Mouse (Mus musculus) spleen, adult 2 months (tissue): ENCODE data around the gene Tpk1. TPM values are rescaled to one million over a fixed set of nuclear protein-coding genes. Genes with fewer than 3 reads are reported as not detected.

ENCODE experiments used
- DNase-seq, 2 experiments: peaks; one replicate each; pipeline versions ENCODE4 v3.0.0 to v3.0.0-alpha.2; 2012 to 2021; ENCODE audit warnings: low spot score in 2 of 2, low read depth in 1 of 2
- H3K27ac ChIP-seq: fragments of 200-500 bp; 2 replicates; pipeline ENCODE4 v1.5.1; 2012; ENCODE audit warnings: low read length, inconsistent platforms; ENCODE audit not compliant: insufficient read depth
- H3K27me3 ChIP-seq: fragments of 200-500 bp; 2 replicates; pipeline ENCODE4 v1.6.1; 2012; ENCODE audit warnings: mild to moderate bottlenecking, moderate library complexity, low read length, inconsistent platforms; ENCODE audit not compliant: control insufficient read depth, insufficient read depth
- H3K36me3 ChIP-seq: fragments of 200-500 bp; 2 replicates; pipeline ENCODE4 v1.6.1; 2012; ENCODE audit warnings: mild to moderate bottlenecking, low read length, inconsistent platforms; ENCODE audit not compliant: control insufficient read depth, insufficient read depth
- H3K4me1 ChIP-seq: fragments of 200-500 bp; 2 replicates; pipeline ENCODE4 v1.6.1; 2011; ENCODE audit warnings: inconsistent platforms; ENCODE audit not compliant: control insufficient read depth, insufficient read depth, insufficient read length
- H3K4me3 ChIP-seq: fragments of 200-500 bp; 2 replicates; pipeline ENCODE4 v1.5.1; 2011; ENCODE audit warnings: mild to moderate bottlenecking, inconsistent platforms; ENCODE audit not compliant: insufficient read depth, insufficient read length; ENCODE audit errors: extremely low read depth
- CTCF ChIP-seq: fragments of 200-500 bp; IDR thresholded peaks from 2 replicates; pipeline ENCODE4 v1.5.1; 2011; ENCODE audit warnings: mild to moderate bottlenecking, inconsistent platforms; ENCODE audit not compliant: insufficient read depth, insufficient read length, insufficient replicate concordance; ENCODE audit errors: extremely low read depth
- POLR2A ChIP-seq: fragments of 200-500 bp; IDR thresholded peaks from 2 replicates; pipeline ENCODE4 v1.6.1; 2011; ENCODE audit warnings: low read depth, low read length, inconsistent platforms
- WGBS: fragments of 180-500 bp; shearing (Covaris S2); methylation state at CpG from one replicate; pipeline ENCODE4 v1.1.7; 2018; 5-methylcytosine and 5-hydroxymethylcytosine counted together
- polyA plus RNA-seq: library from polyadenylated mRNA; depleted of rRNA; stranded (reverse); fragments of >200 nt; gene quantifications from 2 replicates; pipeline ENCODE4 v1.2.3, GENCODE M21; 2012

Gene Tpk1
- polyA plus RNA-seq, 1 experiment = 1.6 TPM

GRCm38 (mm10) chr6:43363917-43364316 is 302.2 kb downstream of the Tpk1 start:
- H3K27ac ChIP-seq = no peak overlapping the region
- TF ChIP-seq CTCF = no peak
- TF ChIP-seq POLR2A = no peak
- no peaks in the 10 kb centered on the region for H3K4me1 ChIP-seq
- WGBS = 91% methylated on average over 3 of the region's 3 CpGs
- no peaks in the 10 kb centered on the region for H3K36me3 ChIP-seq
- no peak overlapping the region for H3K4me3 ChIP-seq
- no peak for DNase-seq
- no peaks in the 10 kb centered on the region for H3K27me3 ChIP-seq

DNA sequence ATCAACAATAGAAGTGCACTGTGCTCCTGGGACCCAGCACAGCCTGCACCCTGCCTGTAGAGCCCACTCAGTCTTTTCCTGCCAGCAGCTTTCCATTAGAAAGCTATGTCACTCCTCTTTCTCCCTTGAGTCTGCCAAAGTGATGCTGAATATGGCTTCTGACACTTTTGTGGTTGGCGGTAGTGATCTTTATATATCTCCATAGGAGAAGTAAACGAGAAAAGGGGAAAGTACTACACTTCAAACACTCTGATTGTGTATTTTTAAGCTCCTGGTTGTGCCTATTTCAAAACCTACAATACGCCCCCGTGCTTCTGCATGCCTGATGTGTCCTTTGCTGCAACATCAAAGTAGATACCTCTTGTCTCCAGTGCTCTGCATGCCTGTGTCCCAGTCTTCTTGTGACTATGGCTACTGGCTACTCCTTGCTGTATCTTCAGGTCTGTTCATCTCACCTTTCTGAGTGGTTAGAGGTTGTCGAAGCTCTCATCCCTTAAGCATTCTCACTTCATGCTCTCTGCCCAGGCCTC is 302.7 kb downstream of the Tpk1 start:
- Histone ChIP-seq H3K27ac (no peak overlapping the region), H3K36me3 (no peaks in the 10 kb centered on the region), H3K4me3 (no peak overlapping the region), H3K27me3 (no peaks in the 10 kb centered on the region), H3K4me1 (no peaks in the 10 kb centered on the region)
- 83% methylated on average over 5 of the region's 5 CpGs for WGBS
- TF ChIP-seq CTCF (no peak), POLR2A (no peak)
- no peak for DNase-seq

DNA sequence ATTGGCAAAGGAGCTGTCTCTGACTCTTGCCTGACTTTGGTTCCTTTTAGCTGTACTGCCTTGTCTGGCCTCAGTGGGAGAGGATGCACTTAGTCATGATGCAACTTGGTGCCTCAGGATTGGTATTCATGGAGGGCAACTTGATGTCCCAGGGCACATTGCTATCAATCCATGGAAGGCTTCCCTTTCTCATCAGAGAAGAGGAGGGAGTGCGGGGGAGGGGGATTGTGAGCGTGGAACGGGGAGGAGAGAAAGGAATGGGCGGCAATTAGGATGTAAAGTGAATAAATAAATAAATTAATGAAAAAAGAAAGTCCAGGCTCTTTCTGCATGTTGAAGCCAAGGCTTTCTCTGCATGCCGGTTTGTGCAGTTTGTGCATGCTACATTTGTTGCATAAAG is 304.8 kb downstream of the Tpk1 start:
- Histone ChIP-seq H3K4me1 (no peaks in the 10 kb centered on the region), H3K36me3 (no peaks in the 10 kb centered on the region), H3K4me3 (no peak overlapping the region), H3K27ac (no peak overlapping the region), H3K27me3 (no peaks in the 10 kb centered on the region)
- TF ChIP-seq POLR2A (no peak), CTCF (no peak)
- 93% methylated on average over 5 of the region's 5 CpGs for WGBS
- no peak for DNase-seq

GRCm38 (mm10) chr6:43360214-43360613 is 305.9 kb downstream of the Tpk1 start:
- Histone ChIP-seq H3K27ac (no peak overlapping the region), H3K36me3 (no peaks in the 10 kb centered on the region), H3K4me1 (no peaks in the 10 kb centered on the region), H3K4me3 (no peak overlapping the region), H3K27me3 (no peaks in the 10 kb centered on the region)
- no peak for DNase-seq
- 91% methylated on average over 3 of the region's 3 CpGs for WGBS
- TF ChIP-seq CTCF (no peak), POLR2A (no peak)

DNA sequence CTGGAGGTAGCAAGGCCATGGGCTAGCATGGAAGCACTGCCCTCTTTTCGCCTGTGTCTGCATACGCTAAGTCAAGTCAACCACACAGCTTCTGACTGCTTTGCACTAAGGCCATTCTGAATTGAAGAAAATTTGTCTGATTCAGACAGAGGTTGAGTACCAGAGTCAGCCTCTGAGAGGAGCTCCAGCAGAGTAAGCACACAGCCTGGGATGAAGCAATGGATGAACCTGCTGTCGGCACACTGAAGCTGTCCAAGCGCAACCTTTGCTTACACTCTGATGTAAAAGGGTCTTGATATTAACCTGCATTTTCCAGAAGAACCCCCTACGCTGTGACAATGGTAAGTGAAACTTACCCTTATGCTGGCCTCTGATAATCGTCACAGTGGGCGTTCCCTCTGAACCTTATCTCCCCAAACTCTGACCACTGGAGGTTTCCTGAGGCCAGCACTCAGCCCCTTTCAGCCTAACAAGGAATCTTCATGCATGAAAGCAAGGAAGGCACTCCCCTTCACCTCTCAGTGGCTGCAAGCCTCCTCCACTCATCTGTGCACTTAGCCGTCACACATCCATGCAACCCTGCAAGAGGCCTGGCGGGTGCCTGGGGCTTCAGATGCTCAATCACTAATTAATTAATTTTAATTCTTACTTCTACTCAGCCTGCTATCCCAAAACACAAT is 311.4 kb downstream of the Tpk1 start:
- Histone ChIP-seq H3K27me3 (no peaks in the 10 kb centered on the region), H3K4me1 (no peaks in the 10 kb centered on the region), H3K4me3 (no peak overlapping the region), H3K27ac (no peak overlapping the region), H3K36me3 (no peaks in the 10 kb centered on the region)
- DNase-seq = no peak
- WGBS = 88% methylated on average over 9 of the region's 9 CpGs
- no peak for TF ChIP-seq POLR2A
- no peak for TF ChIP-seq CTCF

GRCm38 (mm10) chr6:43353446-43353845 is 312.6 kb downstream of the Tpk1 start:
- DNase-seq = no peak
- no peak for TF ChIP-seq CTCF
- no peak for TF ChIP-seq POLR2A
- Histone ChIP-seq H3K27ac (no peak overlapping the region), H3K27me3 (no peaks in the 10 kb centered on the region), H3K36me3 (no peaks in the 10 kb centered on the region), H3K4me3 (no peak overlapping the region), H3K4me1 (no peaks in the 10 kb centered on the region)
- WGBS = 94% methylated on average over 4 of the region's 4 CpGs

- TF ChIP-seq POLR2A (no peak), CTCF (no peak)
- no peak overlapping the region for H3K27ac ChIP-seq
- 48% methylated on average over 4 of the region's 4 CpGs for WGBS
- H3K36me3 ChIP-seq = no peaks in the 10 kb centered on the region
- H3K27me3 ChIP-seq = no peaks in the 10 kb centered on the region
- no peak overlapping the region for H3K4me3 ChIP-seq
- DNase-seq = no peak
- no peaks in the 10 kb centered on the region for H3K4me1 ChIP-seq
Observed at GRCm38 (mm10) chr6:43349083-43349482, 317.0 kb downstream of the Tpk1 start.
